Mouse (Mus musculus) 416B (cell line): ENCODE measurements at regions not wholly inside any gene's neighbourhood (a gene's known extent, or its start where the extent isn't known, plus 50 kb on each side); places are given as distances from the start of the nearest gene placed in this dataset.
A peak's percentile ranks its signal among the peaks of the same experiment; 100 is the strongest.

Experiments used
- DNase-seq: peaks from one replicate; pipeline ENCODE4 v3.0.0; 2011; ENCODE audit warnings: low read depth

DNA sequence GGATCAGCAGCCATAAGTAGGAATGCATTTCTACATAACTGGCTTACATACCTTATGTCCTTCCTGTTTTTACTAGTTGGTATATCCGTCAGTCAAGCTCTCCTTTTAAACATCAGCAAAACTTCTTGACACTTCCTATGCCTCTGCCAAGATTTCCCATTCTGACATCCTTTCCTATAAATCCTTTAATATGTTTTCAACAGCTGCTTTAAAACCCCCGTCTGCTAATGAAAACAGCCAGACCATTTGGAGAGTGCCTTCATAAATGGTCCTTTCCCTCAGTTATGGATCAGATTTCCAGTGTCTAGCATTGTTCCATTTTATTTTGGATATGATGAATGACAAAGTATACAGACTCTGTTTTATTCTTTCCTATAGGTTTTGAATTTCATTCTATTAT is 270.7 kb upstream of the Rgmb start:
- DNase-seq = no peak

DNA sequence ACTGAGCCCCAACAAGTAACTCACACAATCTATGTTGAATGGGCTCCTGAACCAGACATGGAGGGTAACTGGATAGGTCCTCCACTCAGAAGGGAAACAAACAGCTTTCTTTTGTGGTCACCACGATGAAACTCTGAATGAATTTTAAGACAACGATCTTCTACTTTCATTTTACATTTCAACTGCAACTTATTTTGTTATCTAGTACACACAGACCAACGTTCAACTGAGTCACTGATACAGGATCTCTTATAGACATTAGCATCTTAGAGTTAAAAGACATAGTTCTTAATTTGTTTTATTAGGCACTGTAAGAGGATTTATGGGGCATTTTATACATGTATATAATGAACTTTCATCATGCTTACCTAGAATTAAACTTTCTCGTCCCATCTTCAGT is 262.1 kb upstream of the Rgmb start:
- no peak for DNase-seq

DNA sequence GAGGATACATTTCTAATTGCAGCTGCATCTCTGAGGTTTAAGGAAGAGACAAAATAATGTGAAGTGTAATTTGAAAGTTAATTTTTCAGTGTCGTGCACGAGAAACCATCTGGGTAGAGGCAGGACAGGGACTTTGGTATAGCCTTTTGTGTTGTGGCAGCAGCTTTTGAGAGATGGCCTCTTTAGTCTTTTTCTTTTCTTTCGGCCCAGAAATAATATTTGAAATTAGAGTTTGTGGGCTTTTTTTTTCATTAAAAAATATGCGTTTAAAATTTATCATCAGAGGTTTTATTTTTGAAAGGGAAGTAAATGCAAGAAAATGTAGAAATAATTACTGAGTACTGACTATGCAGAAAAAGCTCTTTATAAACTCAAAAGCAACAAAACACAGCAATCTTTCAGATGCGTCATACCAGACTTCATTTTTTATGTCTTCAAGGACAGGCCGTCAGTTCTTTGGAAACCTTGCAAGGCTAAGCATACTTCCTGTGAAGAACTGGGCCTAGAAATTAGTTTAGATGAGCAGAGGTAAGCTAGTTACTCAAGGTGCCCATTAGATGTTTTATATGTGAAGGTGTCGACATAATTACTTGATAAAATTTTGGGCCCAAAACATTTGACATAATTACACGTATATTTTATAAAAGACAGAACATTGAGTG is 258.9 kb upstream of the Rgmb start:
- DNase-seq = no peak

DNA sequence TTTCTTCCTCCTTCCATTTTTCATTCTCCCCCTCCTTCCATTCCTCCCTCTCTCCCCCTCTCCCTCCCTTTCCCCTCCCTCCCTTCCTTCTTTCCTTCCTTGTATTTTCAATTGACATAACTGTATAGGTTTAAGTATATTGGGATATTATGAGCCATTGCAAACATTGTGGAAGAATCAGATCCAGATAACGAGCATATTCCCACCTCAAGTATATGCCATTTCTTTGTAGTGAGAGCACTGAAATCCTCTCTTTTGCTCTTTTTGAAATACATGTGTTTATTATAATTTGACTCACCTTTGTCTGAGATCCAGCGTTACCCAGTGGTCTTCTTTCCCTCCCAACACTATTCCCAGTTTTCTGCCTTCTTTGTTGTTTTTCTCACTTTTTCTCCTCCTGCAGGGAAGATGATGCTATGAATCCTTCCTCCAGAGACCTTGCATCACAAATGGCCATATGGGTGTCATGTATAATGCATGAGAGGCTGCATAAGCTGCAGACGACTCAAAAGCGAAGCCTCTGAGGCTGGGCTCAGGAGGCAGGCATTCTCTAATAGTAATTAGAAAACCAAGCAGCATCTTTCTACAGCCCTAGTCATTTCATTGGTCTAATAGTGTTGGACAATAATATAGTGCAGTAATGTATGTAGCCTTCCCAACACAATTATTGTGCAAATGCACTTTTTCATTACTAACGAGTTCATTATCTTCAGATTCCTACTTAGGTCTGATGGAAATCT is 258.2 kb upstream of the Rgmb start:
- no peak for DNase-seq

DNA sequence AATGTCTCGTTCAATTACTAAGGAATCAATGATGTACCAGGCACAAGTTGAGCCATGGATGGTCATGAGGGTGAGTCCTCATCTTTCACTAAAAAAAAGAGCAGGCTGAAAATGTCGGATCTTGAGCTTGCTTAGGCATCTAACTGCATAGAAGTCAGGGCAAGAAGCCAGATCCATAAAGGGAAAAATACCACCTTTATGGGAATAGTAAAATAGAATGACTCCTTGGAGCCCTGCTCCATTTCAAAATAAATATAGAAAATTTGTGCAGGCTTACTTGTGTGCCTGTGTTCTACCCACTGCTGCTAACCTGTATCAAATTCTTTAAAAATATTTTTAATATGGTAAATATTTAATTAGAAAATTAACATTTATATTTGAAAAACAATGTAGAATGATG is 256.2 kb upstream of the Rgmb start:
- no peak for DNase-seq

DNA sequence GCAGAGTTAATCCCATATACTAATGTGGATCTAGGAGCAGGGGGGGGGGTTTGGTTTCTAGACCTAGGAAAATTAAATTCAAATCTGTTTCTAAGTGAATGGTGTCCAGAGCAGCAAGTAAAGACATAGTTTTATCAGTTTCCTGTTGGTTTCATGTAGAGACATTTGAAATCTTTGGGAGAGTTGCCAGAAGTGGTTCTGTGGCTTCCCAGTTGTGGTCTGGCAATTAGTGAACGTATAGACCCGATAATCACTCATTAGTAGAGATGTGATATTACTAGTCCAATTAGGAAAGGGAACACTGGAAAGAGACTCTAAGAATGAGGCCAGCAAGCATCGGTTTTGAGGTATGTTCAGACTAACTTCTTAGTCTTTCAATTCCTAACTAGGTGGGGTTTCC is 252.0 kb upstream of the Rgmb start:
- DNase-seq = no peak

DNA sequence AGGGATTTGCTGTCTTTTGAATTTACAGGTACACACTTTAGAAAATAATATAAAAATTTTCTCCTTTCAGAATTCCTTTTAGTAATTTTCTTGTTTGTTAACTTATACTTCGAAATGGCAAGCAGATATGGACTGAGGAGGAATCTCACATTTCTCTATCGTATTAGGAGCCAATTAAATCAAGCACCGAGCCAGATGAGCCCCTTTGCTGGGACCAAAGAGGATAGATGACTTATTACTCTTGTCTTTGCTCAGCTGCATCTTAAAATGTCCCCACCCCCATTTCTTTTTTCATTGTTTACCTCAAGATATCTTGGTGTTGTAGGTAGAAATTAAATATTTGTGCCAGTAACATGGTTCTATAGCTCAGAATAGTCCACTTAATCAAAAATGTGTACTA is 247.7 kb upstream of the Rgmb start:
- DNase-seq = no peak

DNA sequence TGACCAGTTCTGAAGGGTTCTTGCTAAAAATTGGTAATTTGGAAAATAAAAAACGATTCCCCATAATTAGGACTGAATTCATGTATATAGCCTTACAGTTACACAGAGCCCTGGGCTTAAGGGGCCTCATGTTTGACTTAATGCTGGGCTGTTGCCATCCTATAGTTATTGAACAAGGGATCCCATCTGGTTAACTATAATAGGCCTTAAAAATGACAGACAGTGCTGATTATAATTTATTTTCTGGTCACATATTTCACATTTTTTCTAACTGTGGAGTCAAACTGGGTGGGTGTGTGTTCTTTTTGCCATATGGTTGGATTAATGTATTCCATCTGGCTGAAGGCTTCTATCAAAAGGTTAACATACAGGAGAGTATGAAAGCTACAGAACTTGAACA is 238.5 kb upstream of the Rgmb start:
- DNase-seq = no peak

DNA sequence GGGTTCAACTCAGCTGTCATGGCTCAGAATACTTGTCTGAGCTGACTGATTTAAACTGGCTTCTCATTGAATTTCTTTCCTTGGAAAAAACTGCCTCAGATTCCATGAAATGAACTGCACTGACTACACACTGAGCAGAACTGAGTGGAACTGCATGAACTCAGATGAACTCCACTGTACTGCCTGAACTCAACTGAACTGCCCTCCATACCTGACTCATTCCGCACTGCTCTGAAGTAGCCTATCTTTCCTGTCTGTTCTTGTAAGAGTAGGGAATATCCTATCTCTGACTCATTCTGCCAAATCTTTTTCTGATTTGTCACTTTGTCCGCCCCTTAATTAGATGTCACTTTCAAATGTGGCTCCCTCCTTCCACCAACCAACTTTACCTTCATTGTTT is 237.0 kb upstream of the Rgmb start:
- DNase-seq = no peak

DNA sequence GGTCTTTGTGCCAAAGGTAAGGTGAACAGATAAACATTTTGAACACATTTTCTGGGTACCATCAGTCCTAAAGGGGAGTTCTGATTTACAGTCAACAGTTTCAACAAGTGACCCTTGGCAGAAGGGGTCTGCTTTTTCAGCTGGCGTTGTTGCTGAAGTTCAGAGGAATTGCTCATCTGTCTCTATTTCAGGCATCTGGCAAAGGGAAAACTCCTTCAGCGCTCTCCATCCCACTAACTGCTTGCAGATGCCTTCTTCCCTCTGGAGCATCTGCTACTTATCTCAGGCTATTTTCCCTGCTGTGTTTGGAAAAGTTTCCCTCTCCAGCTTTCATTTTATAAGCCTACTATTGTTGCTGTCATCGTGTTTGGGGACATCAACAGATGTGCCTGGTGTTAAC is 223.6 kb upstream of the Rgmb start:
- DNase-seq = no peak

DNA sequence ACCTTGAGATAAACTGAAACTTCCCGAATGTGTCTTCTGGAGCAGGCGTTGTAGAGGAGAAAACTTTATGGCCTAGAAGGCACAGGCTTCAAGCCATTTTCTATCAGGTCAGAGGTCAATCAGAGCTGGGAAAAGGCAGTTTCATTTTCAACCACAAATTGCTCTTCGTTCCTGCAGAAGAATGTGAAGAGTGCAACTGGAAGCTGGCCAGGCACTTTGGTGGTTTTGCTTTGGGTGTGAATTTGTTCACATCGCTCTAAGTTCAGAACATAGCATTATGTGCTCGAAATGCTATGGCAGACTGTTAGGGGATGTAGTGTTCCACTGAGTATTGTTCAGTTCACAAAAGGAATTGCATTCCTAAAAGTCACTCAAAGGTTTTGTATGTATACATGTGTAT is 220.9 kb upstream of the Rgmb start:
- DNase-seq = peak; percentile 11

DNA sequence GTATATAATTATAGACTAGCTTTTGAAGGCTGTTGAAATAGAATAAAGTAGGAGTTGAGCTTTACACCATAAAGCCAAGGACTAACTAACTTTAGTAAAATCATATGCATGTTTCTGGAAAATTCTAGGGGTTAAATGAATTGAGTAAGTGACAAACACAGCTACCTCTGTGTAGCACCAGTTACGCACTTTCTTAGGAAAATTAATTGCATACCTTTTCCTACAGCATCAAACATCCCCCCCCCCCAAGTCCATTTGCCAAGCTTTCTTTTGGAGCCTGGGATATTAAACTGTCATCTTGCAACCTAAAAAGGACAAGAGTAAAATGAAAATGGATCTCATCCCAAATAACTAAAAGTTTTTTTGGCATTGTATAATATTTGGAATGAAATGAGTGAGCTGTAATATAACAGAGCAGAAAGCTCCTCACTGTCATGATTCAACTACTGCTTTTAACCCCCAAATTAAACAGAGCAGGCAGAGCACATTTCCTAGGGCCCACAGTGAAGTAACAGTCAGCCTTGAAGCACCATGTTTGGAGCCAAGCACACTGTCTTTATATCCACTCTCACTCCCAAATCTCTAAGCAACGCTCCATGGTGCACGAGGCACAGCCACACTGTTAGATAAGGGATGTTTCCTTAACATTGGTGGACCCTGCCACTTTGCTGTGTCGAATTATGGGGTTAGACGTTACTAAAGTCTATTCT is 210.9 kb upstream of the Rgmb start:
- no peak for DNase-seq

DNA sequence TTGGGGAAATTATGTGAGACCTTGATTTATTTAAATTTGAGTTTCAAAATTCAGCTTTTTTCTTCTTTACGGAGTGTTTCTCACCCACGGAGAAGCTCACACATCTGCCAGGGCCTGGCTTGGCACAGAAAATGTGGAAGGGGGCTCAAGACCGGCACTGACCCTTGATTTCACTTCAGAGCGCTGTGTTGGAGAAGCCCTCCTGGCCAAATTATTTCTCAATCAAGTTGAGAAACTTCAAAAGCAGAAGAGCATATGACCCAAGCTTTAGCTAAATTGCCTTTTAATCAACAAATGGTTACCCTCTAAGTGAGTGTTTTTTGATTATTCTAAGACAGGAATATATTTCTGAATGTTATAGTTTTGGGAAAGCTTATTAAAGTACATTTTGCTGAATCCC is 197.2 kb upstream of the Rgmb start:
- no peak for DNase-seq

DNA sequence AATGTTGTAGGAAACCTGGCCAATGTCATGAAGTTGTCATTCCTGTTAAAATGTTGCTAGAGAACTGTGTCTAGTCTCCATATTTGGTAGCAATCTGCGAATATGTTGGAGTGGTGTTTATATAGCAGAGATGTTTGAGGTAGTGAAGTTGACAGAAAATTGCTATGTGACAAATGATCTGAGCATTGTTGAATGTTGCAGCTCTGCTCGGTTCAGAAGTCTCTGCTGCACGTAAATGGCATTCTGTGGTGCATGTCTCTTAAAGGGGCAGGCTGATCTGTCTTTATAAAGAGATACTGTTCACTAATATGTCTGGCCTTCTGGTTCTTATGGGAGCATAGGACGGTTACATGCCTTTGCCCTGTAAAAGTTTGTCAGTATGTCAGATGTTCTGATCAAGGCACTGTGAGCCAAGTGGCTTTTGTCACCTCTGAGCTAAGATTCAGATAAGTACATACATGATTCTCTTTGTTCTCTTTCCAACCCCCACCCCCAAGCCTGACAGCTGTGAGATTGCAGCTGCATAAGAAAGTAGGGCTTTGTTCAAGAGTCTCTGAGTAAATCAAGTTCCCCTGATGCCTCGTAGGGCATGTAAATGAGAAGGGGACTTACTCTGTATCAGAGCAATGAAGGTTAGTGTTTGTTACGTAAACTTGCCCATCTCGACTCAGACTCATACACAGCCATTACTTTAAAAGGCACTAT is 174.2 kb upstream of the Rgmb start:
- no peak for DNase-seq

DNA sequence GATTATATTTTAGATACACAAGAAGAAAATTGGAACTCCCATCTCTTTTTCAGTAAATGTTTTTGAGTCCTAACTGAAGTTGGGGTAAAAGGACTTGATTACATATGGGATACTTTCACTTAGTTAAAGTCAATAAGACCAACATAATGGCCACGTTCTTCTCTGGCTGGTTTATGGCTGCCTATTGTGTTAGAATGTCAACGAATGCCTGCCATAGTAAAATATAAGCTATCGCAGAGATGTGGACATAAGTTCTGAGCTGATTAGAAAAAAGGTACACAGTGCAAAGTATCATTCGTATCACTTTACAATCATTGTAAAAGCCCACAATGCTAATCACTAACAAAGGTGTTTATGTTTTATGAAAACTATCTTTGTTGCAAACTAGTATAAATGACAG is 173.2 kb upstream of the Rgmb start:
- no peak for DNase-seq

DNA sequence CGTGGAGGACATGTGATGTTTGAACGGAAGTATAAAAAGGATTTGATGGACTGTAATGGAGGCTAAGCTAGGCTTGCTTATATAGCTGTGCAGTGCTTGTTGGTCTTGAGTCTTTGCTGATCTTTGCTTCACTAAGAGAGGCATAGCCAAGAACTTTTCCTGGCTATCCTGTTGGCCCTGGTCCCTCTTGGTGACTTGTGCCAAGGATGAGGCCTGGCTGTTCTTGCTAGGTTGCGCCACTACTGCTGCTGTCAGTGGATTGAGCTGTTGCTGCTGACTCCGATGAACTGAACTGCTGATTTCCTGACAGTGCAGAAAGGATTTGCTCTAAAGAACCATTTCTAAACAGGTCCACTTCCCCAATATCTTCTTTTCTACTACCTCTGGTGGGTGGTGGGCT is 167.9 kb upstream of the Rgmb start:
- DNase-seq = peak; percentile 16

DNA sequence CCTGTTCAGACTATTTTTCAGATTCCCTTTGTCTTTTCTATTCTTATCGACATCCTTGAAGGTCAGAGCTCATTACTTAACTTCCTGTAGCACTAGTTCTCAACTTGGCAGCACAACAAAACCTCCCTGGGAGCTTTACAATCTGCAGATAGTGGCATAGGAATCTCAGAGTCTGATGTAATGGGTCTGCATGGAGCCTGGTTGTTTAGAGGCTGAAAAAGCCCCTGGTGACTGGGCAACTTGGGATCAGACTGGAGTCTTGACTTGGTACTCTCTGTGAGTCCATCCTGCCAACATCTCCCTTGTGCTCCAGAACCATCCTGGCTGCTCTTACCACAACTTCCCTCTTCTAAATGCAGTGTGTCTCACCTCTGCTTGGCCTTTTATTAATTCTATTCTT is 166.4 kb upstream of the Rgmb start:
- peak; percentile 17 for DNase-seq

DNA sequence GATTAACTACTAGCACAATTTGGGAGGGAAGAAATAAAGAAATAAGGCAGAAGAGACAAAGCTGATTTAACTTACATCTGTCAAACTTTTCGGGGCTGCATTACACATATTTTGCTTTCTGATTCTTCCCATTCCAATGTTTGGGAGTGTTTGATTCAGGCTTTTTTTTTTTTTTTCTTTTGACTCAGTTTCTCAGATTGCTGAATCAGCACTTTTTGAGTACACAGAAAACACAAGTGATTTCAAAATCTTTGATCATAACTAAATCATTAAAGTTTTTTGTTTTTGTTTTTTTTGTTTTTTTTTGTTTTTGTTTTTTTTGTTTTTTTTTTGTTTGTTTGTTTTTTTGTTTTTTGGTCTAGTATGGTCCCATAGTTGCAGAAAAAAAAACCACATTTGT is 164.7 kb upstream of the Rgmb start:
- no peak for DNase-seq

DNA sequence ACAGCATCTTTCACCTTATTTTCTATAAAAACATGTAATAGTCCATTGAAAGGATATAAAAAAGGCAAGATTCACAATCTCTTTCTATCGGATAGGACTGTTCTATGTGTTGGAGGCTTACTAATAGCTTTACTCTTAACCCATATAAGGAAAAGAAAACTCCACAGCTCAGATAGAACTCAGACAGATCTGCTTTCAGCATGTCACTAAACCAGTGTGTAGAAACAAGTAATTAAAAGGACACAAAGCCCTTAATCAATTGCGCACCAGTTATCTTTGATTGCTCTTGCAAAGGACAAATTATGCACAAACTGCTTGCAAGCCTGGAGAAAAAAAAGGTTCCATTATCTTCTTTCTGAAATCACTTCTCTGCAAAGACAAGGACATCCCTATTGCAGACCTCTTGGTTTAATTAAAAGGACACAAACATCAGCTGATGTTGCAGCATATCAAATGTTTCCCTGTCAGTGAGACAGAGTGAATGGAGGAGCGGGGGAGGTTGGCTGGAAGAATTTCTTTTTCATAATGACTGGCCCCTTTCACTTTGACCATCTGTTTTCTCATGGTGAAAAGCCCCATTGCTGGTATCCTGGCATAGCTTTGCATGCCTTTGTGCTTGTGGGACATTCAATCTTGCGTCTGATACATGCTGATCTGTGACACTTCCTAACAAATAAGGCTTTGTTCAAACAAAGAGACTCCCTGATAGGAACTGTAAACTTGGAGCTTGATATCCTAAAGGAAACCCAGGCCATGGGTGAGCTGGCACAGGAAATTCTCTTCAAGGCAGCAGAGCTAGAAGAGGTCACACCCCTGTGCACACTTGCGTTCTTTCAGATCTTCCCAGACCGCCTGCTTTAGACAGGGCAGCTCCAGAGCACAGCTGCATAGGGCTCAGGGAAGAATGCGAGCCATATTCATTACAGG is 162.8 kb upstream of the Rgmb start:
- DNase-seq = no peak

DNA sequence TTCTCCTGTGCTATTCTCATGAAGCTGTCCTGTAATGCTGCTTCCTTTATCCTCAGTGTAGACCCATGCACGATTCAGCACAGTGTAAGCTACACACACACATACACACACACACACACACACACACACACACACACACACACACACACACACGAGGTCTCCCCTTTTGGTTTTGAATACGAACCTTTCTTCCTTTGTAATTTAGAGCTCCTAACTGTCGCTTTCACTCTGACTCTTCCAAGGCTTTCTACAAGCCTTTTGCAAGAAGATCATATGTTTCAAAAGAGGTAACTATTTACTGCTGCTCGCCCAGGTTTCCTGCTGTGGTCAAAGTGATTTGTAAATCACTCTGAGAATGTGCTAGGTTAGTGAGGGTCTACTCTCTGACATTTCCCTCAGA is 161.1 kb upstream of the Rgmb start:
- no peak for DNase-seq

DNA sequence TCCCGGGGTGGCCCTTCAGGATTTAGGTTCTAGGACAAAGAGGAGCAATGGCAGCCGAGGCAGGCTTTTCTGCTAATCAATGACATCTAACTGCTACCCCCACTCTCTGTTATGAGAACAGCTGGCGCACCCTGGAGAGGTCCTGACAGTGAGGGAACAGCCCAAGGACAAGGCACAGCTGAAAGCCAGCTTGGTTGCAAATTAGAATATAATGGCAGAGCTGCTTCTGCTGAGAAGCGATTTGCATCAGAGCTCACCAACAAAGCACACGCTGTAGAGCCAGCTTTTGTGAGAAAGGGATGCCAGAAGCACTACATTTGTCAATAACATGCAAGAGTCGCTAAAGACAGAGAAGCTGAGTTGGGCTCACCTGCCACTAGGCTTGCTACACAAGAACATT is 159.5 kb upstream of the Rgmb start:
- DNase-seq = no peak

DNA sequence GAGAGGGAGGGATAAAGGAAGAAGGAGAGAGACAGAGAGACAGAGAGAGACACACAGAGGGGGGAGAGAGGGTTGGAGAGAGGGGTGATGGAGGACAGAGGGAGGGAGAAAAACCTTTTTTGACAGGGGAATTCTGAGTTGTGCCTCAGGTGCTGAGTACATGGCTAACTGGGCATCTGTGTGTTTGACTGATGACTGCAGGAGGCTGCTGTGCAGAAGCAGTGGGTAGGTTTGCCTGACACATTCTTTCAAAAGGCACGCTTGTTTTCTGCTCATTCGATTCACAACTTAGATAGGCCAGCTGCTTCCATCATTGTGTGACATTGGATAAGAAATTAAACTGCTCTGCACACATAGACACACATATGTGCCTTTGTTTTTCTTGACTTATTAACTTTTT is 150.7 kb upstream of the Rgmb start:
- no peak for DNase-seq
